Comparison of ENCODE assay signal across 27 mouse cellular contexts in genomic region chr9:114449120-114449754, GRCm38 (mm10). TPM values are rescaled to one million over a fixed set of nuclear protein-coding genes. Genes with fewer than 3 reads are reported as not detected.
DNase-seq lines count a peak whose midpoint lies in the region; ATAC-seq and TF ChIP-seq lines count a peak whose summit lies in the region.
"Had no signal": no experiment of that assay in that cellular context is flagged by ENCODE, and none has a peak within 500 bp of the region (broad histone marks: within the 10 kb centered on the region; RNA-seq: fewer than 3 reads in every experiment).

No protein-coding gene starts in this region.

- H3K27me3 ChIP-seq in intestine, embryonic 16.5 days (replicated peaks; ENCODE audit: control insufficient read depth, insufficient read depth, low read length): no peaks in the 10 kb centered on the region
- H3K27me3 ChIP-seq in intestine, embryonic 15.5 days (replicated peaks): no peaks in the 10 kb centered on the region
- H3K27me3 ChIP-seq in Patski: no peaks in the 10 kb centered on the region
- no peaks in the 10 kb centered on the region for H3K27me3 ChIP-seq in liver, embryonic 13.5 days
- H3K27me3 ChIP-seq: embryonic facial prominence, embryonic 15.5 days; heart, embryonic 13.5 days had no signal

- H3K9me3 ChIP-seq in intestine, embryonic 16.5 days (ENCODE audit: control insufficient read depth, low read length): no peaks in the 10 kb centered on the region
- no peaks in the 10 kb centered on the region for H3K9me3 ChIP-seq in intestine, embryonic 15.5 days
- no peaks in the 10 kb centered on the region for H3K9me3 ChIP-seq in liver, embryonic 13.5 days (replicated peaks)
- H3K9me3 ChIP-seq: embryonic facial prominence, embryonic 15.5 days; forebrain, embryonic 10.5 days; heart, embryonic 13.5 days had no signal

- no peak for TF ChIP-seq CTCF in Patski (IDR thresholded peaks at IDR 0.05)

- H3K4me2 ChIP-seq in intestine, embryonic 16.5 days (ENCODE audit: low read depth, low read length): no peak overlapping the region
- no peak overlapping the region for H3K4me2 ChIP-seq in intestine, embryonic 15.5 days (replicated peaks)
- no peak overlapping the region for H3K4me2 ChIP-seq in liver, embryonic 13.5 days
- H3K4me2 ChIP-seq: embryonic facial prominence, embryonic 15.5 days; heart, embryonic 13.5 days had no signal

- in situ Hi-C loops in Patski (cut with MboI; ENCODE audit: low pct_unique_long_range_greater_than_20kb): no loop called here

- ATAC-seq in intestine, embryonic 16.5 days: 0 out of 2 replicates have a peak, but pooled peaks have one; percentile 19
- no peak for ATAC-seq in intestine, embryonic 15.5 days
- ATAC-seq in Patski: peak; percentile 88
- peak; percentile 89 for ATAC-seq in liver, embryonic 13.5 days (ENCODE audit: low read depth)
- ATAC-seq in megakaryocyte-erythroid progenitor cell, adult 5-6 weeks (replicated peaks; ENCODE audit: low FRiP score, low TSS enrichment, poor library complexity, severe bottlenecking): peak; percentile 53; the same call in 1 of the 2 replicates
- ATAC-seq in monocyte, adult 5-6 weeks (replicated peaks; ENCODE audit: insufficient number of reproducible peaks, low FRiP score, low TSS enrichment, poor library complexity, severe bottlenecking): no peak
- ATAC-seq: activated CD4-positive, CD25-positive, alpha-beta regulatory T cell, adult 4 months; forebrain, embryonic 14.5 days had no signal

- CTCF ChIA-PET in Patski (lab: Charles Lee): no interaction called here

- no peak overlapping the region for H3K4me3 ChIP-seq in intestine, embryonic 16.5 days (ENCODE audit: low read length)
- no peak overlapping the region for H3K4me3 ChIP-seq in intestine, embryonic 15.5 days (replicated peaks)
- no peak overlapping the region for H3K4me3 ChIP-seq in liver, embryonic 13.5 days (replicated peaks)
- H3K4me3 ChIP-seq: embryonic facial prominence, embryonic 15.5 days; erythroblast, embryonic 14.5 days; forebrain, embryonic 10.5 days; heart, embryonic 13.5 days had no signal

- H3K9ac ChIP-seq in intestine, embryonic 16.5 days (ENCODE audit: low read depth, low read length): no peak overlapping the region
- H3K9ac ChIP-seq in intestine, embryonic 15.5 days: no peak overlapping the region
- H3K9ac ChIP-seq in liver, embryonic 13.5 days: no peak overlapping the region
- H3K9ac ChIP-seq: embryonic facial prominence, embryonic 15.5 days; heart, embryonic 13.5 days had no signal

- H3K4me1 ChIP-seq in intestine, embryonic 16.5 days (ENCODE audit: control insufficient read depth, insufficient read depth, low read length): no peaks in the 10 kb centered on the region
- no peaks in the 10 kb centered on the region for H3K4me1 ChIP-seq in intestine, embryonic 15.5 days (replicated peaks)
- peaks cover 13% of the 10 kb centered on the region for H3K4me1 ChIP-seq in liver, embryonic 13.5 days (replicated peaks)
- H3K4me1 ChIP-seq: embryonic facial prominence, embryonic 15.5 days; forebrain, embryonic 10.5 days had no signal

- DNase-seq in Patski (ENCODE audit: low read depth, low spot score): peak; percentile 39
- DNase-seq in liver, embryonic 13.5 days: peak; percentile 40
- DNase-seq in ovary, adult 18-20 months (ENCODE audit: low spot score): no peak
- DNase-seq in layer of hippocampus, postnatal 25 days (ENCODE audit: extremely low spot score in 1 of 2, low spot score in 1 of 2): no peak
- DNase-seq: adrenal gland, postnatal 14 days; cerebellum, adult 11-12 months; cerebellum, adult 9-11 months; cerebellum, postnatal 36 days; gastrocnemius, postnatal 36 days; heart, adult 11 months; heart, postnatal 36 days had no signal

- no peaks in the 10 kb centered on the region for H3K36me3 ChIP-seq in intestine, embryonic 16.5 days (ENCODE audit: control insufficient read depth, insufficient read depth, low read length)
- no peaks in the 10 kb centered on the region for H3K36me3 ChIP-seq in intestine, embryonic 15.5 days
- no peaks in the 10 kb centered on the region for H3K36me3 ChIP-seq in liver, embryonic 13.5 days
- H3K36me3 ChIP-seq: embryonic facial prominence, embryonic 15.5 days; forebrain, embryonic 10.5 days had no signal

- POLR2A ChIA-PET in Patski (lab: Charles Lee): no interaction called here

- 88% methylated on average over 13 of the region's 13 CpGs for WGBS in intestine, embryonic 16.5 days
- WGBS in intestine, embryonic 15.5 days: 87% methylated on average over 13 of the region's 13 CpGs
- 50% methylated on average over 13 of the region's 13 CpGs for WGBS in liver, embryonic 13.5 days (ENCODE audit: insufficient replicate concordance)

- no peak overlapping the region for H3K27ac ChIP-seq in intestine, embryonic 16.5 days (ENCODE audit: low read length)
- no peak overlapping the region for H3K27ac ChIP-seq in intestine, embryonic 15.5 days
- peak overlapping the region; percentile 40; the same call in 1 of the 2 replicates for H3K27ac ChIP-seq in liver, embryonic 13.5 days
- H3K27ac ChIP-seq: embryonic facial prominence, embryonic 15.5 days; forebrain, embryonic 10.5 days; heart, embryonic 13.5 days had no signal

RNA-seq across cellular contexts. Expression of gene Tmppe, which starts 48.3 kb away (rescaled TPM):
- polyA plus RNA-seq in intestine, embryonic 16.5 days (2015; fragmentation: Nextera tagmentation; extraction: Ambion mirVana): 31.2 and 40.7 TPM in 2 replicates
- 18.3 and 22.1 TPM in 2 replicates for polyA plus RNA-seq in intestine, embryonic 15.5 days (2015; fragmentation: Nextera tagmentation; extraction: Ambion mirVana)
- polyA plus RNA-seq in Patski (2021): 5.7 TPM
- polyA plus RNA-seq in liver, embryonic 13.5 days (2015; fragmentation: Nextera tagmentation; extraction: Ambion mirVana): 2.9 and 3.4 TPM in 2 replicates
- total RNA-seq in megakaryocyte-erythroid progenitor cell, adult 5-6 weeks (2014; fragmentation: Nextera tagmentation): 4.5 TPM in 2 replicates
- 0.75 and 3.7 TPM in 2 replicates for total RNA-seq in megakaryocyte-erythroid progenitor cell, adult 5-6 weeks (2017)
- 1 to 10 TPM; 9.8 TPM for total RNA-seq in layer of hippocampus, postnatal 25 days (2021)
- 4.4 to 9.6 TPM (median 7.1 TPM) in 3 replicates for total RNA-seq in monocyte, adult 5-6 weeks (2017)

RNA-seq across cellular contexts. Expression of gene Glb1, which starts 48.4 kb away (rescaled TPM):
- 295 and 399 TPM in 2 replicates for polyA plus RNA-seq in intestine, embryonic 16.5 days (2015; fragmentation: Nextera tagmentation; extraction: Ambion mirVana)
- 157 and 179 TPM in 2 replicates for polyA plus RNA-seq in intestine, embryonic 15.5 days (2015; fragmentation: Nextera tagmentation; extraction: Ambion mirVana)
- 66.2 TPM for polyA plus RNA-seq in Patski (2021)
- polyA plus RNA-seq in liver, embryonic 13.5 days (2015; fragmentation: Nextera tagmentation; extraction: Ambion mirVana): 13.2 and 14.6 TPM in 2 replicates
- total RNA-seq in megakaryocyte-erythroid progenitor cell, adult 5-6 weeks (2014; fragmentation: Nextera tagmentation): 15.9 and 20.4 TPM in 2 replicates
- total RNA-seq in megakaryocyte-erythroid progenitor cell, adult 5-6 weeks (2017): 11.5 and 23.4 TPM in 2 replicates
- total RNA-seq in layer of hippocampus, postnatal 25 days (2021): 10 to 100 TPM; 22.8 to 23.7 TPM
- 10.1 to 14.1 TPM (median 10.7 TPM) in 3 replicates for total RNA-seq in monocyte, adult 5-6 weeks (2017)

RNA-seq across cellular contexts. Expression of gene Ccr4, which starts 55.5 kb away (rescaled TPM):
- polyA plus RNA-seq in intestine, embryonic 16.5 days (2015; fragmentation: Nextera tagmentation; extraction: Ambion mirVana): 1.9 and 2.5 TPM in 2 replicates
- polyA plus RNA-seq in intestine, embryonic 15.5 days (2015; fragmentation: Nextera tagmentation; extraction: Ambion mirVana): 0.56 and 0.63 TPM in 2 replicates
- not detected for polyA plus RNA-seq in Patski (2021)
- not detected in 2 replicates for polyA plus RNA-seq in liver, embryonic 13.5 days (2015; fragmentation: Nextera tagmentation; extraction: Ambion mirVana)
- total RNA-seq in megakaryocyte-erythroid progenitor cell, adult 5-6 weeks (2014; fragmentation: Nextera tagmentation): not detected in 2 replicates
- total RNA-seq in megakaryocyte-erythroid progenitor cell, adult 5-6 weeks (2017): not detected in 2 replicates
- not detected for total RNA-seq in layer of hippocampus, postnatal 25 days (2021)
- total RNA-seq in monocyte, adult 5-6 weeks (2017): 0.19 to 0.43 TPM (median 0.38 TPM) in 3 replicates
- total RNA-seq: adrenal gland, adult 18-20 months; adrenal gland, postnatal 14 days; gastrocnemius, adult 8-10 months; gastrocnemius, postnatal 36 days; heart, postnatal 36 days; MEL had no signal
- polyA plus RNA-seq: C2C12; erythroblast, embryonic 14.5 days; forebrain, embryonic 10.5 days; forebrain, embryonic 14.5 days; heart, embryonic 13.5 days; heart, postnatal 0 days; hindbrain, embryonic 11.5 days had no signal

RNA-seq across cellular contexts. Expression of gene Crtap, which starts 58.8 kb away (rescaled TPM):
- 98.2 and 104 TPM in 2 replicates for polyA plus RNA-seq in intestine, embryonic 16.5 days (2015; fragmentation: Nextera tagmentation; extraction: Ambion mirVana)
- polyA plus RNA-seq in intestine, embryonic 15.5 days (2015; fragmentation: Nextera tagmentation; extraction: Ambion mirVana): 107 and 110 TPM in 2 replicates
- polyA plus RNA-seq in Patski (2021): 179 TPM
- polyA plus RNA-seq in liver, embryonic 13.5 days (2015; fragmentation: Nextera tagmentation; extraction: Ambion mirVana): 22.5 TPM in 2 replicates
- total RNA-seq in megakaryocyte-erythroid progenitor cell, adult 5-6 weeks (2014; fragmentation: Nextera tagmentation): 19.9 and 45.0 TPM in 2 replicates
- 13.1 and 13.6 TPM in 2 replicates for total RNA-seq in megakaryocyte-erythroid progenitor cell, adult 5-6 weeks (2017)
- 1 to 10 TPM; 5.7 to 6.9 TPM for total RNA-seq in layer of hippocampus, postnatal 25 days (2021)
- 0.43 to 7.9 TPM (median 4.4 TPM) in 3 replicates for total RNA-seq in monocyte, adult 5-6 weeks (2017)

Comparison
In these comparisons a context has a peak if more than half of its experiments do, and no peak if none do; other contexts are left out.
1. ATAC-seq: peak in intestine, embryonic 16.5 days (single experiment), Patski (single experiment), liver, embryonic 13.5 days (single experiment) and megakaryocyte-erythroid progenitor cell, adult 5-6 weeks (single experiment); none in intestine, embryonic 15.5 days (single experiment) and monocyte, adult 5-6 weeks (single experiment).
2. DNase-seq: peak in Patski (single experiment) and liver, embryonic 13.5 days (single experiment); none in ovary, adult 18-20 months (single experiment) and layer of hippocampus, postnatal 25 days (0 of 2).